Mouse (Mus musculus) intestine, postnatal 0 days (tissue): ENCODE data around the gene Rrp15. TPM values are rescaled to one million over a fixed set of nuclear protein-coding genes. Genes with fewer than 3 reads are reported as not detected.
A peak's percentile ranks its signal among the peaks of the same experiment; 100 is the strongest.
"Not testable (repeated sequence)": the region's sequence is repeated elsewhere in the genome, so short reads cannot be mapped to it uniquely, and the experiment has no call there.

Experiments
- ATAC-seq: fragments of 200-750 bp; cut with Nextera tagmentation; 2 replicates; pipeline ENCODE4 v1.8.0; 2017; ENCODE audit warnings: mild to moderate bottlenecking, moderate TSS enrichment, moderate library complexity
- H3K27ac ChIP-seq: fragments of 300-500 bp; sonication (generic); 2 replicates; pipeline ENCODE4 v1.5.1; 2014; ENCODE audit warnings: mild to moderate bottlenecking, low read depth, low read length, moderate library complexity
- H3K27me3 ChIP-seq: fragments of 300-500 bp; sonication (generic); replicated peaks from 2 replicates; pipeline ENCODE4 v1.6.1; 2014; ENCODE audit warnings: low read length, mixed read lengths; ENCODE audit not compliant: control insufficient read depth, insufficient read depth
- H3K36me3 ChIP-seq: fragments of 300-500 bp; sonication (generic); 2 replicates; pipeline ENCODE4 v1.6.1; 2014; ENCODE audit warnings: mild to moderate bottlenecking, moderate library complexity; ENCODE audit not compliant: control insufficient read depth, insufficient read depth
- H3K4me1 ChIP-seq: fragments of 300-500 bp; sonication (generic); replicated peaks from 2 replicates; pipeline ENCODE4 v1.6.1; 2014; ENCODE audit warnings: antibody characterized with exemption, low read length, mixed read lengths; ENCODE audit not compliant: control insufficient read depth, insufficient read depth
- H3K4me2 ChIP-seq: fragments of 300-500 bp; sonication (generic); replicated peaks from 2 replicates; pipeline ENCODE4 v1.6.1; 2014; ENCODE audit warnings: low read depth, mild to moderate bottlenecking, moderate library complexity
- H3K4me3 ChIP-seq: fragments of 300-500 bp; sonication (generic); 2 replicates; pipeline ENCODE4 v1.5.1; 2014; ENCODE audit warnings: low read depth, low read length
- H3K9ac ChIP-seq: fragments of 300-500 bp; sonication (generic); 2 replicates; pipeline ENCODE4 v1.6.1; 2014; ENCODE audit warnings: mild to moderate bottlenecking, low read depth, low read length
- H3K9me3 ChIP-seq: fragments of 300-500 bp; sonication (generic); 2 replicates; pipeline ENCODE4 v1.6.1; 2016; ENCODE audit warnings: mixed run types; ENCODE audit not compliant: control insufficient read depth
- CTCF ChIP-seq: sonication (generic); IDR thresholded peaks from 2 replicates; pipeline ENCODE4 v1.5.1; 2016; ENCODE audit warnings: low read depth, mild to moderate bottlenecking, control low read depth, antibody characterized with exemption, moderate library complexity
- WGBS: fragments of 180-500 bp; shearing (Covaris S2); extraction: QIAGEN DNeasy Blood & Tissue Kit; methylation state at CpG from one replicate; pipeline ENCODE4 v1.1.7; 2014; 5-methylcytosine and 5-hydroxymethylcytosine counted together
- polyA plus RNA-seq: library from polyadenylated mRNA; unstranded; fragments of >200 nt; fragmentation: Nextera tagmentation; extraction: Ambion mirVana; gene quantifications from 2 replicates; pipeline ENCODE4 v1.2.1, GENCODE M21; 2015

Rrp15 gene
- polyA plus RNA-seq, 1 experiment from 2014 or later, result 21.9 TPM

GRCm38 (mm10) chr1:186772005-186772404, 22.8 kb upstream of the Rrp15 start:
- Histone ChIP-seq H3K27me3 (no peaks in the 10 kb centered on the region), H3K4me1 (no peaks in the 10 kb centered on the region), H3K9me3 (no peaks in the 10 kb centered on the region), H3K4me3 (no peak overlapping the region), H3K27ac (no peak overlapping the region), H3K9ac (no peak overlapping the region), H3K4me2 (no peak overlapping the region), H3K36me3 (no peaks in the 10 kb centered on the region)
- TF ChIP-seq CTCF, result no peak
- WGBS, result 74% methylated on average over 6 of the region's 6 CpGs
- no peak for ATAC-seq

GRCm38 (mm10) chr1:186770659-186771058, 21.5 kb upstream of the Rrp15 start:
- Histone ChIP-seq H3K4me3 (no peak overlapping the region), H3K27ac (no peak overlapping the region), H3K36me3 (no peaks in the 10 kb centered on the region), H3K9ac (no peak overlapping the region), H3K4me1 (no peaks in the 10 kb centered on the region), H3K9me3 (no peaks in the 10 kb centered on the region), H3K27me3 (no peaks in the 10 kb centered on the region), H3K4me2 (no peak overlapping the region)
- ATAC-seq, result no peak
- WGBS, result 70% methylated on average over 5 of the region's 5 CpGs
- TF ChIP-seq CTCF, result peak; percentile 19

GRCm38 (mm10) chr1:186768392-186768791, 19.2 kb upstream of the Rrp15 start:
- Histone ChIP-seq H3K4me2 (no peak overlapping the region), H3K36me3 (no peaks in the 10 kb centered on the region), H3K9ac (no peak overlapping the region), H3K4me3 (no peak overlapping the region), H3K9me3 (no peaks in the 10 kb centered on the region), H3K4me1 (no peaks in the 10 kb centered on the region), H3K27ac (no peak overlapping the region), H3K27me3 (no peaks in the 10 kb centered on the region)
- TF ChIP-seq CTCF, result no peak
- no peak for ATAC-seq
- WGBS, result 74% methylated on average over 1 of the region's 1 CpGs

GRCm38 (mm10) chr1:186763451-186763850, 14.3 kb upstream of the Rrp15 start:
- not testable (repeated sequence) for H3K9me3 ChIP-seq, H3K27me3 ChIP-seq, H3K9ac ChIP-seq, H3K4me1 ChIP-seq, H3K4me2 ChIP-seq, H3K4me3 ChIP-seq, H3K36me3 ChIP-seq, H3K27ac ChIP-seq, ATAC-seq
- WGBS, result 69% methylated on average over 6 of the region's 6 CpGs

GRCm38 (mm10) chr1:186749675-186750283, 621 bp upstream of the Rrp15 start:
- peak overlapping the region; percentile 72 for H3K9ac ChIP-seq
- H3K27ac ChIP-seq, result peak overlapping the region; percentile 82; the same call in 1 of the 2 replicates
- no peaks in the 10 kb centered on the region for H3K27me3 ChIP-seq
- H3K4me1 ChIP-seq, result peaks cover 6% of the 10 kb centered on the region; the same call in 1 of the 2 replicates
- ATAC-seq, result peak; percentile 27; the same call in 1 of the 2 replicates
- no peaks in the 10 kb centered on the region for H3K36me3 ChIP-seq
- TF ChIP-seq CTCF, result no peak
- peak overlapping the region; percentile 87 for H3K4me2 ChIP-seq
- no peaks in the 10 kb centered on the region for H3K9me3 ChIP-seq
- H3K4me3 ChIP-seq, result peak overlapping the region; percentile 88
- WGBS, result 37% methylated on average over 10 of the region's 10 CpGs

GRCm38 (mm10) chr1:186739828-186740227, 9.3 kb downstream of the Rrp15 start:
- H3K27me3 ChIP-seq, result no peaks in the 10 kb centered on the region
- no peak for TF ChIP-seq CTCF
- no peaks in the 10 kb centered on the region for H3K4me1 ChIP-seq
- no peak overlapping the region for H3K4me3 ChIP-seq
- no peak for ATAC-seq
- H3K4me2 ChIP-seq, result no peak overlapping the region
- H3K36me3 ChIP-seq, result peaks cover 28% of the 10 kb centered on the region; the same call in 1 of the 2 replicates
- 79% methylated on average over 7 of the region's 7 CpGs for WGBS
- no peak overlapping the region for H3K9ac ChIP-seq
- no peaks in the 10 kb centered on the region for H3K9me3 ChIP-seq
- no peak overlapping the region for H3K27ac ChIP-seq
